Mouse (Mus musculus) central nervous system, embryonic 14 days (tissue): ENCODE data around the gene Vps41. TPM values are rescaled to one million over a fixed set of nuclear protein-coding genes. Genes with fewer than 3 reads are reported as not detected.

Experiments
- polyA plus RNA-seq: library from polyadenylated mRNA; depleted of rRNA; stranded (reverse); fragments of >200 nt; gene quantifications from 2 replicates; pipeline ENCODE4 v1.2.3, GENCODE M21; 2012; rRNA removed

Gene Vps41
- polyA plus RNA-seq = 68.8 and 77.9 TPM in 2 replicates

DNA sequence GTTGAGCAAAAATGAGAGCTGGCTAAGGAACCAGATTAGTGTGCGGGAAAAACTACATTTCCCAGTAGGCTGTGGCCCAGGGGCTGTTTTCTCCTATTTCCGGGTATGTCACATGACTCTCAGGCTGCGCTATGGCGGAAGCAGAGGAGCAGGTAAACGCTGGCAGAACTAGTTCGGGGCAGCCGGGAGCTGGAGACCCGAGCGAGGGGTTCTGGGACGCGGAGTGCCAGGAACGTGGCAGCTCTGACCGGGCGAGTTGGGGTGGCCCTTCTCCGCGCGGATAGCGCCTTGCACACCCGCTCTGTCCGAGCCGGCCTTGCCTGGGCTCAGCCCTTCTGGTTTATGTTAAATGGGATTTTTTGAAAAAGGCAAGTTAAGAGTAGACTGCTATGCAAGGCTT, at the start of gene Vps41:
Gene Vps41 (plus strand): TSS at position 102 of the 400 bp plus-strand sequence.

Other genes with a start within 250 kb of the Vps41 start
- 45.1 and 47.2 TPM in 2 replicates for gene Amph, start 230.9 kb downstream of the Vps41 start, polyA plus RNA-seq